Mouse (Mus musculus): Measurements from ENCODE around the gene Tnk1. TPM values are rescaled to one million over a fixed set of nuclear protein-coding genes. Genes with fewer than 3 reads are reported as not detected.

The Tnk1 gene
- polyA plus RNA-seq, 1 experiment from 2014 or later = 2.0 TPM

- peaks cover 29% of the 10 kb centered on the region for H3K36me3 ChIP-seq
- H3K4me2 ChIP-seq (replicated peaks) = peak overlapping the region; percentile 93
- no peaks in the 10 kb centered on the region for H3K9me3 ChIP-seq
- H3K4me1 ChIP-seq = peaks cover 43% of the 10 kb centered on the region
- peak overlapping the region; percentile 81 for H3K4me3 ChIP-seq
- no peak for ATAC-seq (ENCODE audit: low FRiP score, low read depth)
- H3K27ac ChIP-seq = no peak overlapping the region
- peak overlapping the region; percentile 74 for H3K9ac ChIP-seq
- H3K27me3 ChIP-seq = peaks cover 25% of the 10 kb centered on the region; the same call in 1 of the 2 replicates
- WGBS = 7% methylated on average over 9 of the region's 9 CpGs
These were observed 23.1 kb downstream of the Tnk1 start for GRCm38 (mm10) chr11:69835326-69835965.

- peak overlapping the region; percentile 74 for H3K9ac ChIP-seq
- WGBS = 6% methylated on average over 42 of the region's 48 CpGs
- H3K4me3 ChIP-seq = peak overlapping the region; percentile 81
- no peak overlapping the region for H3K27ac ChIP-seq
- no peaks in the 10 kb centered on the region for H3K9me3 ChIP-seq
- ATAC-seq (ENCODE audit: low FRiP score, low read depth) = no peak
- H3K36me3 ChIP-seq = peaks cover 35% of the 10 kb centered on the region
- H3K4me1 ChIP-seq = peaks cover 36% of the 10 kb centered on the region
- peaks cover 25% of the 10 kb centered on the region; the same call in 1 of the 2 replicates for H3K27me3 ChIP-seq
- H3K4me2 ChIP-seq (replicated peaks) = peak overlapping the region; percentile 93
These were observed 24.5 kb downstream of the Tnk1 start for GRCm38 (mm10) chr11:69834001-69834549.

- Histone ChIP-seq H3K9ac (peak overlapping the region; percentile 74), H3K9me3 (no peaks in the 10 kb centered on the region), H3K4me1 (peaks cover 33% of the 10 kb centered on the region), H3K27ac (no peak overlapping the region), H3K4me3 (peak overlapping the region; percentile 81), H3K27me3 (peaks cover 25% of the 10 kb centered on the region; the same call in 1 of the 2 replicates), H3K4me2 (replicated peaks) (peak overlapping the region; percentile 93), H3K36me3 (peaks cover 40% of the 10 kb centered on the region)
- no peak for ATAC-seq (ENCODE audit: low FRiP score, low read depth)
- 54% methylated on average over 8 of the region's 8 CpGs for WGBS
These were observed 25.0 kb downstream of the Tnk1 start for GRCm38 (mm10) chr11:69833554-69833953.

GRCm38 (mm10) chr11:69828832-69829231 is 29.7 kb downstream of the Tnk1 start:
- ATAC-seq (ENCODE audit: low FRiP score, low read depth) = no peak
- Histone ChIP-seq H3K36me3 (peaks cover 85% of the 10 kb centered on the region), H3K9ac (no peak overlapping the region), H3K4me3 (no peak overlapping the region), H3K27ac (no peak overlapping the region), H3K4me1 (peaks cover 3% of the 10 kb centered on the region), H3K27me3 (peaks cover 6% of the 10 kb centered on the region; the same call in 1 of the 2 replicates), H3K4me2 (replicated peaks) (no peak overlapping the region), H3K9me3 (no peaks in the 10 kb centered on the region)
- 63% methylated on average over 5 of the region's 5 CpGs for WGBS

- Histone ChIP-seq H3K4me3 (no peak overlapping the region), H3K36me3 (peaks cover 46% of the 10 kb centered on the region), H3K4me2 (replicated peaks) (no peak overlapping the region), H3K9me3 (peaks cover 4% of the 10 kb centered on the region; the same call in 1 of the 2 replicates), H3K4me1 (no peaks in the 10 kb centered on the region), H3K27ac (no peak overlapping the region), H3K9ac (no peak overlapping the region), H3K27me3 (no peaks in the 10 kb centered on the region)
- no peak for ATAC-seq (ENCODE audit: low FRiP score, low read depth)
- WGBS = 70% methylated on average over 2 of the region's 2 CpGs
These were observed 35.1 kb downstream of the Tnk1 start for GRCm38 (mm10) chr11:69823456-69823855.

- H3K27me3 ChIP-seq = no peaks in the 10 kb centered on the region
- no peaks in the 10 kb centered on the region for H3K4me1 ChIP-seq
- no peak within 1 kb of the TSS for H3K9ac ChIP-seq
- H3K4me2 ChIP-seq (replicated peaks) = no peak within 1 kb of the TSS
- H3K36me3 ChIP-seq = peaks cover 33% of the 10 kb centered on the region
- 86% methylated on average over 3 of the region's 3 CpGs for WGBS
- peaks cover 16% of the 10 kb centered on the region; the same call in 1 of the 2 replicates for H3K9me3 ChIP-seq
- H3K4me3 ChIP-seq = no peak within 1 kb of the TSS
- no peak within 1 kb of the TSS for H3K27ac ChIP-seq
- no peak for ATAC-seq (ENCODE audit: low FRiP score, low read depth)
These were observed 36.5 kb downstream of the Tnk1 start, which contains the start of gene Spem1 for GRCm38 (mm10) chr11:69822080-69822479. Spem1 (minus strand) TSS chr11:69822180.

- WGBS = 90% methylated on average over 8 of the region's 8 CpGs
- peaks cover 19% of the 10 kb centered on the region; the same call in 1 of the 2 replicates for H3K9me3 ChIP-seq
- peaks cover 1% of the 10 kb centered on the region for H3K36me3 ChIP-seq
- no peak overlapping the region for H3K9ac ChIP-seq
- no peak overlapping the region for H3K4me2 ChIP-seq (replicated peaks)
- no peak overlapping the region for H3K4me3 ChIP-seq
- no peak overlapping the region for H3K27ac ChIP-seq
- ATAC-seq (ENCODE audit: low FRiP score, low read depth) = no peak
- no peaks in the 10 kb centered on the region for H3K27me3 ChIP-seq
- H3K4me1 ChIP-seq = no peaks in the 10 kb centered on the region
These were observed 39.7 kb downstream of the Tnk1 start for GRCm38 (mm10) chr11:69818871-69819270.

- Histone ChIP-seq H3K36me3 (no peaks in the 10 kb centered on the region), H3K9ac (no peak within 1 kb of the TSS), H3K9me3 (peaks cover 19% of the 10 kb centered on the region; the same call in 1 of the 2 replicates), H3K4me3 (no peak within 1 kb of the TSS), H3K4me1 (no peaks in the 10 kb centered on the region), H3K27me3 (no peaks in the 10 kb centered on the region), H3K4me2 (replicated peaks) (no peak within 1 kb of the TSS), H3K27ac (no peak within 1 kb of the TSS)
- WGBS = 83% methylated on average over 2 of the region's 2 CpGs
- no peak for ATAC-seq (ENCODE audit: low FRiP score, low read depth)
These were observed 40.2 kb downstream of the Tnk1 start, which contains the start of gene Spem2 for GRCm38 (mm10) chr11:69818365-69818764. Spem2 (minus strand) TSS chr11:69818465.

GRCm38 (mm10) chr11:69816520-69816919 is 42.0 kb downstream of the Tnk1 start:
- H3K27ac ChIP-seq = no peak overlapping the region
- H3K9ac ChIP-seq = no peak overlapping the region
- H3K27me3 ChIP-seq = no peaks in the 10 kb centered on the region
- H3K4me3 ChIP-seq = no peak overlapping the region
- no peak overlapping the region for H3K4me2 ChIP-seq (replicated peaks)
- ATAC-seq (ENCODE audit: low FRiP score, low read depth) = no peak
- peaks cover 19% of the 10 kb centered on the region; the same call in 1 of the 2 replicates for H3K9me3 ChIP-seq
- 87% methylated on average over 12 of the region's 12 CpGs for WGBS
- no peaks in the 10 kb centered on the region for H3K4me1 ChIP-seq
- no peaks in the 10 kb centered on the region for H3K36me3 ChIP-seq

- ATAC-seq (ENCODE audit: low FRiP score, low read depth) = no peak
- Histone ChIP-seq H3K9ac (no peak within 1 kb of the TSS), H3K4me2 (replicated peaks) (no peak within 1 kb of the TSS), H3K36me3 (no peaks in the 10 kb centered on the region), H3K27me3 (no peaks in the 10 kb centered on the region), H3K27ac (no peak within 1 kb of the TSS), H3K4me3 (no peak within 1 kb of the TSS), H3K9me3 (peaks cover 19% of the 10 kb centered on the region; the same call in 1 of the 2 replicates), H3K4me1 (no peaks in the 10 kb centered on the region)
- 62% methylated on average over 10 of the region's 10 CpGs for WGBS
These were observed 43.4 kb downstream of the Tnk1 start, which contains the start of gene Gm39566 for GRCm38 (mm10) chr11:69815155-69815554. Gm39566 (minus strand) TSS chr11:69815298.

GRCm38 (mm10) chr11:69810280-69810679 is 48.2 kb downstream of the Tnk1 start:
- no peak overlapping the region for H3K4me2 ChIP-seq (replicated peaks)
- no peak for ATAC-seq (ENCODE audit: low FRiP score, low read depth)
- H3K9me3 ChIP-seq = no peaks in the 10 kb centered on the region
- H3K36me3 ChIP-seq = no peaks in the 10 kb centered on the region
- peaks cover 29% of the 10 kb centered on the region for H3K27me3 ChIP-seq
- H3K9ac ChIP-seq = no peak overlapping the region
- no peak overlapping the region for H3K4me3 ChIP-seq
- H3K4me1 ChIP-seq = no peaks in the 10 kb centered on the region
- no peak overlapping the region for H3K27ac ChIP-seq

- Histone ChIP-seq H3K27me3 (peaks cover 55% of the 10 kb centered on the region), H3K4me2 (replicated peaks) (no peak overlapping the region), H3K27ac (no peak overlapping the region), H3K9me3 (no peaks in the 10 kb centered on the region), H3K36me3 (no peaks in the 10 kb centered on the region), H3K9ac (no peak overlapping the region), H3K4me1 (peaks cover 25% of the 10 kb centered on the region), H3K4me3 (no peak overlapping the region)
- WGBS = 78% methylated on average over 2 of the region's 2 CpGs
- no peak for ATAC-seq (ENCODE audit: low FRiP score, low read depth)
These were observed 50.9 kb downstream of the Tnk1 start for GRCm38 (mm10) chr11:69807641-69808040.

Data from limb, embryonic 13.5 days (tissue).